Mouse (Mus musculus): ENCODE measurements around the gene Atxn1l. TPM values are rescaled to one million over a fixed set of nuclear protein-coding genes. Genes with fewer than 3 reads are reported as not detected.

Gene Atxn1l
- total RNA-seq, 2 experiments from 2014 or later: 15.0 to 17.7 TPM

Other genes starting within 250 kb of the Atxn1l start
- not detected in 2 replicates for gene Pmfbp1, start 243.7 kb downstream of the Atxn1l start, total RNA-seq (2015)
- not detected in 2 replicates for gene Pmfbp1, start 243.7 kb downstream of the Atxn1l start, total RNA-seq (2017)
- gene Dhx38, start 171.9 kb downstream of the Atxn1l start, total RNA-seq (2015): 14.6 and 19.0 TPM in 2 replicates
- gene Dhx38, start 171.9 kb downstream of the Atxn1l start, total RNA-seq (2017): 67.4 and 75.9 TPM in 2 replicates
- 6.2 and 7.9 TPM in 2 replicates for gene Txnl4b, start 171.8 kb downstream of the Atxn1l start, total RNA-seq (2015)
- 18.2 and 19.0 TPM in 2 replicates for gene Txnl4b, start 171.8 kb downstream of the Atxn1l start, total RNA-seq (2017)
- 423 and 468 TPM in 2 replicates for gene Hp, start 158.6 kb downstream of the Atxn1l start, total RNA-seq (2015)
- gene Hp, start 158.6 kb downstream of the Atxn1l start, total RNA-seq (2017): 646 and 667 TPM in 2 replicates
- 7.0 and 8.6 TPM in 2 replicates for gene Dhodh, start 129.1 kb downstream of the Atxn1l start, total RNA-seq (2015)
- gene Dhodh, start 129.1 kb downstream of the Atxn1l start, total RNA-seq (2017): 5.4 and 16.1 TPM in 2 replicates
- gene Pkd1l3, start 123.2 kb downstream of the Atxn1l start, total RNA-seq (2015): 0.57 TPM in 1 of 2 replicates, not detected in the other
- gene Pkd1l3, start 123.2 kb downstream of the Atxn1l start, total RNA-seq (2017): not detected in 2 replicates
- 88.7 and 95.1 TPM in 2 replicates for gene Ist1, start 44.5 kb downstream of the Atxn1l start, total RNA-seq (2015)
- 97.5 and 108 TPM in 2 replicates for gene Ist1, start 44.5 kb downstream of the Atxn1l start, total RNA-seq (2017)
- gene Zfp821, start 32.2 kb downstream of the Atxn1l start, total RNA-seq (2015): 4.7 and 6.0 TPM in 2 replicates
- gene Zfp821, start 32.2 kb downstream of the Atxn1l start, total RNA-seq (2017): 8.4 and 9.3 TPM in 2 replicates
- 80.6 and 85.2 TPM in 2 replicates for gene Ap1g1, start 40.8 kb upstream of the Atxn1l start, total RNA-seq (2015)
- gene Ap1g1, start 40.8 kb upstream of the Atxn1l start, total RNA-seq (2017): 68.4 and 80.5 TPM in 2 replicates
- gene Phlpp2, start 130.8 kb upstream of the Atxn1l start, total RNA-seq (2015): 6.2 and 9.3 TPM in 2 replicates
- gene Phlpp2, start 130.8 kb upstream of the Atxn1l start, total RNA-seq (2017): 8.5 and 8.6 TPM in 2 replicates
- not detected in 2 replicates for gene Marveld3, start 224.5 kb upstream of the Atxn1l start, total RNA-seq (2015)
- not detected in 2 replicates for gene Marveld3, start 224.5 kb upstream of the Atxn1l start, total RNA-seq (2017)